Mouse (Mus musculus) fat pad, adult 2 months (tissue): ENCODE measurements around the gene Gcm2.

Source experiments
- DNase-seq: peaks from one replicate; pipeline ENCODE4 v3.0.0-alpha.2; 2011; ENCODE audit warnings: low read depth, low spot score; ENCODE audit errors: extremely low read depth

Gene Gcm2

GRCm38 (mm10) chr13:41110935-41111334 is at the start of gene Gcm2:
Gene Gcm2, minus strand, starts transcription at chr13:41111035.
- no peak for DNase-seq

- DNase-seq = no peak
Observed at GRCm38 (mm10) chr13:41158426-41158825, 47.6 kb upstream of the Gcm2 start.

DNA sequence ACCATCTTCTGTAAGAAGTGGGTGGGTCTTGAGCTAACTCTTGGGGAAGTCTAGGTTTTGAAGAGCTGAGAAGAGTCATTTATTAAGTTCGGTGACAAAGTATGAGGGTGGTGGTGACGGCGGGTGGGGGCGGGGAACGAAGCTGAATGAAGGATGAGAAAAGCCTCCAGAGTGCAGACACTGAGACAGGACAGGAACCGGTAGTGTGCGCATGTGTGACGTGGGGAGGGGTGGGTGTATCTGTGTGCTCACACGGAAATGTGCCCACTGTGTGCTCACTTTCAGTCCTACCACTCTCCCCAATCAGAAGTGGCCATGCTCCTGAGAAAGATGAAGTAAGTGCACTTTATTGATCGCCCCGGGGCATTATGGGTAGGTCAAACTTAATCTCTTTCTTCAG is 42.3 kb upstream of the Gcm2 start:
- DNase-seq = no peak

DNA sequence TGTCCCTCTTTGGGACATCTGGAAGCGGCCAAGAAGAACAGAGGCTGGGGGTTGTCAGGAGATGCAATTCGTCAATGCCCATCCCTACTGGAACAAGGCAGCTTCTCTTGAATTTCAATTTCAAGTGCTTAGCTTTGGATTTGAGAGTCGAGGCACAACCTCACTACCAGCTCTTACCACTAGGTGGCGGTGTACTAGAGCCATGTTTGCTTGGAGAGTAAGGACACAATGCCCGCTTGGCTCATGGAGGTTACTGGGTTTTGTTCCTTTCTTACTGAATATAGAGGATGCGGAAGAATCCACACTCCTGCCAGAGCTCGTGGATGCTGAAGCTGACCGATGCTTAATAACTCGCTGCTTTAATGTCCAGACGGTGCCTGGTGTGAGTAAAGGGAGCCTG is 35.4 kb upstream of the Gcm2 start:
- DNase-seq = no peak

DNA sequence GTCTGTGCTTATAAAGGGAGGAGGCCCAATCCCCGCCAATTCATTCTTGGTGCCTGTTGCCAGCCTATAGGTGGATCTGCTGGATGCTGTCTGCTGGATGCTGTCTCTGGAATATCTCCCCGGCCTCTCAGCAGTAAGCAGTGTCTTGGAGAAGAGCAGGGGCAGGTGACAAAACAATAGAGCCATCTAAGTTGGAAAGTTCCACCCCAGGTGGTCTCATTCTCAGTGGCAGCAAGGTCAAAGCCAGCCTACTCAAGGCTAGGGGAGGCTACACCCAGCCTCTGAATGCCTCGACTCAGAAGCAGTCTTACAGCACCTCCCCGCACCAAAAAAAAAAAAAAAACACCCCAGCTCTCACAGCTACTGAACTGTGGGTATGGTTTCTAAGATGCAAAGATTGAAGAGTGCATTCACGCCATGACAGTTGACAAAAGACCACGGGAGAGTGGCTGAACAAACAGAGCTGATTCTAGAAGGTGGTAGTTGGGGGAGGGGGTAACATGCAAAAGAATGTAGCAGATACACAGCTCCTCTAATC is 34.7 kb upstream of the Gcm2 start:
- DNase-seq = no peak

- no peak for DNase-seq
Observed at GRCm38 (mm10) chr13:41134901-41135300, 24.1 kb upstream of the Gcm2 start.

DNA sequence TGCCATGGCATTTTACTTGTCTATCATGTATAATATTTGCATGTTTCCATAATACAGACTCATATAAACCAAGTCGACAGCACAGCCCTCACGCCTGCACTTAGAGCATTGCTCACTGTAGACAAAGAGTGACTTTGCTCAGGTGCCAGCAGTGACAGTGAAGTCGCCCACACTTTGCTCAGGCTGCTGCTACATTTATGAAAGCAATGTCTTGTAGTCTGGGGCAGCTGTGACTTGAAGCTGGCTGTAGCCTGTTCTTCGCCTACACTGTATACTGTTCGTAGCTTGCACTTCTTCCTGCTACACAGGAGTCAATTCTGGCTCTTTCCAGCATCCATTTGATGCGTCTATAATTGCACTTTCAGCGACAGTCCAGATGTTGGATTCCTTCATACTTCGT is 18.2 kb upstream of the Gcm2 start:
- DNase-seq = no peak

GRCm38 (mm10) chr13:41128326-41128725 is 17.5 kb upstream of the Gcm2 start:
- no peak for DNase-seq

GRCm38 (mm10) chr13:41123666-41124225 is 12.9 kb upstream of the Gcm2 start:
- no peak for DNase-seq

DNA sequence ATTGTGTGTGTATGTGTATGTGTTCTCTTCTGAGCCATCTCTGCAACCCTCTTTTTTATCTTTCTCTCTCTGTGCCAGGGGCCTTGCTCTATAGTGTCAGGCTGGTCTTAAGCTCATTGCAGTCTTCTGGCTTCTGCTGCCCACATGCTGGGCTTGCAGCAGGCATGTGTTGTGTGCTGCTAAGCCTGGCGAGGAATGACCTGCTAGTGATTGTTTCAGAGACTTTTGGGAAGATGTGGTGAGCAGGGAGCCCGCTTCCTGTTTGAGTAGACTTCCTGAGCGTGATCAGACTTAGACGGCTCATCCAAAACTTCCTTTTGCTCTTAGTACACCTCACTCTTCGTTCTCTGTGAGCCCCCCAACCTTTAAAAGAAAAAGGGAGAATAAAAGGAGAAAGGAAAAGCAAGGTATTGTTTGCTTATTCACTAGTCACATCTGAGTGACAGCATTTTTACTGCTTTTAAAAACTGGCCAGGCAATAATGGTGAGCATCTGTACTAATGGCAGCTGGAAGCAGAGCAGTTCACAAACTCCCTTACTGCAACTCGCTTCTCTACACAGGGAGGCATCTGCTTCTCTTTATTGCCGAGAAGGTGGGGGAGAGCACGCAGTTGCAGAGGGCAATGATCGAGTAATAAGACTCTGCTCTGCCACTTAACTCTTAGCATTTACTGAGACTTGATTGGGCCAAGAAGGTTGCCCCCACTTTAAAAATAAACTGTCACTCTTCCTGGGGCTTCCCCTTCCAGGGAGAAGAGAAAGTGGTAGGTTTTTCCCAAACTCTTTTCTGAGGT is 8.5 kb upstream of the Gcm2 start:
- DNase-seq = no peak

DNA sequence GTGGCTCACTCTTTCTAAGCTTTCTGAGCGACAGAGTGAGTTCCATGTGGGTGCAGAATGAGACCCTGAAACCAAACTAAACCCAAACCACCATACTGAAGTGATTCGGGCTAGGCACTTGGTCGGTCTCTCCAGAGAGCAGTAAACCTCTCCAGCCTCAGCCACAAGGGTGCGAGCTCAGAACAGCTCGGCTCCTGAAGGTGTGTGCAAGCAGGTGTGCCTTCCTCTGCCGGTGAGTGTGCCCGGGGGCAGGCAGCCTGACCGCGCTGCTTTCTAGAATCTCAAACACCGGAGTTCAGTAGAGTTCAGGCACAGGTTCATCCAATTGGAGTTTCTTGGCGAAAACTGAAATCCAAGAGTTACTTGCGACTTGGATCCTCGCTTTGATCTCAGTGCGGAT is 3.1 kb upstream of the Gcm2 start, which contains the start of gene Sycp2l:
Gene Sycp2l, plus strand, starts transcription at position 368 of the 400 bp plus-strand sequence.
- DNase-seq = no peak

GRCm38 (mm10) chr13:41105541-41105940 is 5.3 kb downstream of the Gcm2 start:
- no peak for DNase-seq

GRCm38 (mm10) chr13:41103841-41104525 is 6.9 kb downstream of the Gcm2 start:
- DNase-seq = no peak

- DNase-seq = no peak
Observed at GRCm38 (mm10) chr13:41100031-41100430, 10.8 kb downstream of the Gcm2 start.

DNA sequence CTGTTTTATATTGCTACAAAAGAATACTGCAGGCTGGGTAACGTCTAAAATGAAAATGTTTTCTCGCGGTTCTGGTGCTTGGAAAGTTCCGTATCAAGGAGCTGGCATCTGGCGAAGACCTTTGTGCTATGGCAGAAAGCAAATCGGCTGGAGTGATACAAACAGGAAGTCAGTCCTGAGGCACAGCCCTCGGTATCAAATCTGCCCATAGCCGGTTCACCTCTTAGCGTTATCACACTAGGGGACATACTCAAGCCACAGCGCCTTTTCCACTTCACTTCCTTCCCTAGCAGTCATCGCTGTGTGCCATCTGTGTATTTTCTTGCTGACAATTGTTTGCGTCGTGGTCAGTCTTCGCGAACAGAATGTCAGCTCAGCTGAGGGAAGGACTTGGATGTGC is 12.5 kb downstream of the Gcm2 start:
- no peak for DNase-seq

GRCm38 (mm10) chr13:41097324-41098058 is 13.3 kb downstream of the Gcm2 start:
- no peak for DNase-seq

- no peak for DNase-seq
Observed at GRCm38 (mm10) chr13:41094160-41094559, 16.7 kb downstream of the Gcm2 start.

- DNase-seq = no peak
Observed at GRCm38 (mm10) chr13:41091271-41091670, 19.6 kb downstream of the Gcm2 start.

- DNase-seq = no peak
Observed at GRCm38 (mm10) chr13:41088746-41089145, 22.1 kb downstream of the Gcm2 start.

- DNase-seq = no peak
Observed at GRCm38 (mm10) chr13:41085140-41085539, 25.7 kb downstream of the Gcm2 start.

DNA sequence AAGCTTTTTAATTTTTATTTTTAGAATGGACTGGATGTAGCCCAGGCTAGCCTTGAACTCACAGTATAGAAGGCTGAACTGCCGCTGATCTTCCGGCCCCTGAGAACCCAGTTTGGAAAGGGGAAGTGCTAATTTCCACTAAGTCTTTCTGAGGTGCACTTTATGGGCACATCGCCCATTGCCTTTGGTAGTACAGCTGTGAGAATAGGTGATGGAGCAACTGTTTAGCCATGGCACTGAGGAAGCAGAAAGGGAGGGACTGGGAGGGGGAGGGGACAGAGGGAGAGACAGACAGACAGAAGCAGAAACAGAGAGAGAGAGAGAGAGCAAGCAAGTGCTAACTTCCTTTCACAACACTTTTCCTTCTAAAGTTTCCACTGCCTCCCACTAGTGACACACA is 26.3 kb downstream of the Gcm2 start:
- no peak for DNase-seq
